Mouse (Mus musculus): ENCODE measurements around the gene Aldob.
A peak's percentile ranks its signal among the peaks of the same experiment; 100 is the strongest.

The Aldob gene

GRCm38 (mm10) chr4:49549383-49549782 is at the start of gene Aldob:
Gene Aldob, minus strand, starts transcription at chr4:49549546.
- DNase-seq (ENCODE audit: low read depth, low spot score) = no peak

DNA sequence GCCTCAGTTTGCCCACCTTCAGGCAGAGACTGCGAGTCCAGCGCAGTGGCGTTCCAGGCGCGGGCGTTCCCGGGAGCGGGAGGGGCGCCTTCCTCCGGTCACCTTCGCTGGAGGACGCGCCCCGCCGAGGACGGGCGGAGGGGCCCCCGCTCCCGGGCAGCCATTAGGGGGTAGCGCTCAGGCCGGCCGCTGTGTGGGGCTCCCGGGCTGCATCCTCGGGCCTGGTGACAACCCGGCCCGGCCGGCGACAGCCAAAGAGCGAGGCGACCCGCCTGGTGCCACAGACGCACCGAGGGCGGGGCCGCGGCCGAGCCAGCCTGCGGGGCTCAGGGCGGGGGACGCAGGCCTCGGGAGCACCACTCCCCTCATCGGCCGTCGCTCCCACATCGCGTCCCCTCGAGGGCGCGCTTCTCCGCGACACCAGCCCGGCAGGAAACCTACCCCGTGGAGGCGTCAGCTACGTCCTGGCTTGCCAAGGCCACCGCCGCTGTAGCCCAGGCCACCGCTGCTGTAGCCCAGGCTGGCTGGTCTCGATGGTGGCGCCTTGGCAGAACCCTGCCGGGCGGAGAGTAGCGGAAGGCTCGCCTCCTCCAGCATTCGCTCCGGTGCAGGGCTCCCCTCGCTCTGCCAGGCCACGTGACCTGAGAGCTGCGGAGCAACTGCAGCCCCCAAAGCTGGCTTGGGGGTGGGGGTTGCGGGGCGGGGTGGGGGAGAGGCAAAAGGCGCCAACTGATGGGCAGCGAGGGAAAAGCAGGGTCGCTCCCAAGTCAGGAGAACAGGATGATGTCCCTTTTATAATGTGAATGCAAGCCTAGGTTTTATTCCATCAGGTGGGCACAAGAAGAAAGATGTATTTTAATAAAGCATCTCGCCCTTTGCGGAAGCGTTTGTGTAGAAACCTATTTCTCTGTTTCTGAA is 48.1 kb upstream of the Aldob start, which contains the start of gene Tmem246:
Gene Tmem246 (minus strand): TSS at position 694 of the 918 bp plus-strand sequence.
- peak; percentile 71 for DNase-seq (ENCODE audit: low read depth, low spot score)

- peak; percentile 47 for DNase-seq (ENCODE audit: low read depth, low spot score)
Observed at GRCm38 (mm10) chr4:49596846-49597182, 47.5 kb upstream of the Aldob start.

DNA sequence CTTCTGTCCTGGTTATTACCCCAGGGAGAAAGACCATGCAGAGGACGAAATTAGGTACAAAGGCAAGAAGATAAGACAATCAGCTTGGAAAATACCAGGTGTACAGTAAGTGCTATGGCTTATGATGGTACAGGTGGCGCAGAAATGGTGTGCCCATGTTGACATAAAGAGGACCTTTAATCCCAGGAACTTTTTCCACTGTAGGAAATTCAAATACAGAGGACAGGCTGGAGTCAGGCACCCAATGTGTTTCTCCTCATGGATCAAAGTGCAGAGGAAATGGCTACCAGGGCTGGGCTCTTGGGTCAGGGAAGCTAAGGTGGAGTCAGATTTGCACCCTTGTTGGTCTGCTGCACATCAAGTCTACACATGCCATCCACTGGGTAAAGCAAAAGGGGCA is 40.8 kb upstream of the Aldob start:
- no peak for DNase-seq (ENCODE audit: low read depth, low spot score)

DNA sequence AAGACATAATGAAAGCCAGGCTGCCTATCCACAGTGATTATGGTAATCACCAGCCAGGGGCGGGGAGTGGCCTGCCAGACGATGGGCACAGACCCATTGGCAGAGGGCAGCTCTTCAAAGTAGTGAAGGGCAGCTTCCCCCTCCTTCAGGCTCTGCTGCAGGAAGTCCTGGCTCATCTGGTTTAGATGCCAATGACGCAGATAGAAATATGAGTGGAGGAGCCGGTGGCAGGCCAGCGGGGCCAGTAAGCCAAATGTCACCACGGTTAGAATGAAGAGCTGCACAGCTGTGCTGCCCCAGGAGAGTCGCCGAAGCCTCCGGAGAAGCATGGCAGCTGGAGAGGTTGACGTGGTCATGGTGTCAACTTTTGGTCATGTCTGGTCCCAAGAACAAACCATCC is 37.5 kb upstream of the Aldob start:
- DNase-seq (ENCODE audit: low read depth, low spot score) = no peak

GRCm38 (mm10) chr4:49585524-49586101 is 36.3 kb upstream of the Aldob start:
- no peak for DNase-seq (ENCODE audit: low read depth, low spot score)

DNA sequence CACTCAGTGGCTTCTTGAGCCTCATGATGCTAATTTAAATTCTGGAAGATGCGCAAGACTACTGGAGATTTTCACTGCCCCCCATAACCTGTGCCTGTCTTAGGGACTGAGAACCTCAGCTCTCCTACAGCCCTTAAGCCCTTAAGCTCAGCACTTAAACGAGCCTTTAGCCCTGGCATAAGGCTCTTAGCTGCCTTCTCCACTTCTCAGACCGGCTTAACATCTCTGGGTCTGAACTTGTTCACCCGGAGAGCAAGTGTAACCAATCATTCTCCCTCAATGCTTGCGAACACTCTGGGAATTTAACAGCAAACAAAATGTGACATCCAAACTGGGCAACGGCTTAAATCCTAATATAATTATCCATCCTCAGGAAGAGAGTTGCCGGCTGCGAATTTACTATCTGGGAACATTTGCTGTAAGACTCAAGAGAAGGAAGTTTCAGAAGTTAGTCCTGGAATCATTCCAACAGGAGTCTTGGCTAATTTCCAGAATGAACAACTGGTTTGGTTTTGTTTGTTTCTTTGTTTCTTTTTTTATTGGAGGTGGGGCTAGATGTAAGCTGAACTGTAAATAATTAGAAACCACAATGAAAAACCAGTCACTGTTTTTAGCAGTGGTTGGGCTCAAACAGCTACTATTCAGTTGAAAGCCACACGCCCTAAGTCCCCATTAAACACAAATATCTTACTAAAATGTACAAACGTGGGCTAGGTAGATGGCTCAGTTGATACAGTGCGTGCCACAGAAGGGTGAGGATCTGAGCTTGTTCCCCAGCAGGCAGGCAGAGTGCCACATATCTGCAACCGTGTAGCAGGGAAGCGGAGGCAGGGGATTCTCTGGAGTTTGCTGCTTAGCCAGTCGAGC is 34.9 kb upstream of the Aldob start:
- DNase-seq (ENCODE audit: low read depth, low spot score) = no peak

DNA sequence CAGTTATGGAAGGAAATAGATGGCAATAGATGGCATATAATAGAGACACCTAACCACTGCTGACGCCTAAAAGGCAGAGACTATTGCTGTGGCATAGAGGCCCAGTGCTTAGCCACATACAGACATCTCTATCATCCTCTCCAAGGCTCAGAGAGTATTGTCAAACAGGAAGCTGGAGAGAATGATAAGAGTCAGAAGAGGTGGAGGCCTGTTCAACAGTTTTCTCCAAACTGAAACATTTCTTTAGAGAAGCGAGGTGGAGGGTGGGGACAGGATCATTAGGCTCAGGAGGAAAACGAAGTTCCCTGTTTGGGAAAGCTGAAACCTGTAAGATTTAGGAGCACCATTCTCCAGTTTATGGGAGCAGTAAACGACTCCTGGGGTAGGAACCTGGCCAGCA is 31.9 kb upstream of the Aldob start:
- no peak for DNase-seq (ENCODE audit: low read depth, low spot score)

- no peak for DNase-seq (ENCODE audit: low read depth, low spot score)
Observed at GRCm38 (mm10) chr4:49572194-49572593, 22.8 kb upstream of the Aldob start.

DNA sequence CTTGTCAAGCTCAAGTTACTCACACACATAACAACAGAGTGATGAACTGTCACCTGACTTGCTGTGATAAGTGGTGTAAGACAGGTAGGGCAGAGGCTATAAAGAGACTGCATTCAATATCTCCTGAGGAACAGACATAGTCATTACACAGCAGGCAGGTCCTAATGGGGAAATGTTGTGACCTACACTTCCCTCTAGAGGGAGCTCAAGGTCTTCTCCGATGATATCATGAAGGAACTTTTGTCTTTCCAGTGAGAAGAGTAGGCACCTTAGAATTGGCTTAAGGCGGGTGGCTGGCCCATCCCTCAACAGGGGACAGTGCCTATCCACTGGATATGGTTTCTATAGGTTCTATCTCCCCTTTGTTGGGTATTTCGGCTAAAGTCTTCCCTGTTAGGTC is 18.3 kb upstream of the Aldob start:
- peak; percentile 77 for DNase-seq (ENCODE audit: low read depth, low spot score)

GRCm38 (mm10) chr4:49559915-49560772 is 10.8 kb upstream of the Aldob start:
- peak; percentile 7 for DNase-seq (ENCODE audit: low read depth, low spot score)

GRCm38 (mm10) chr4:49558181-49558580 is 8.8 kb upstream of the Aldob start:
- DNase-seq (ENCODE audit: low read depth, low spot score) = no peak

GRCm38 (mm10) chr4:49557375-49557774 is 8.0 kb upstream of the Aldob start:
- no peak for DNase-seq (ENCODE audit: low read depth, low spot score)

- no peak for DNase-seq (ENCODE audit: low read depth, low spot score)
Observed at GRCm38 (mm10) chr4:49553380-49553779, 4.0 kb upstream of the Aldob start.

DNA sequence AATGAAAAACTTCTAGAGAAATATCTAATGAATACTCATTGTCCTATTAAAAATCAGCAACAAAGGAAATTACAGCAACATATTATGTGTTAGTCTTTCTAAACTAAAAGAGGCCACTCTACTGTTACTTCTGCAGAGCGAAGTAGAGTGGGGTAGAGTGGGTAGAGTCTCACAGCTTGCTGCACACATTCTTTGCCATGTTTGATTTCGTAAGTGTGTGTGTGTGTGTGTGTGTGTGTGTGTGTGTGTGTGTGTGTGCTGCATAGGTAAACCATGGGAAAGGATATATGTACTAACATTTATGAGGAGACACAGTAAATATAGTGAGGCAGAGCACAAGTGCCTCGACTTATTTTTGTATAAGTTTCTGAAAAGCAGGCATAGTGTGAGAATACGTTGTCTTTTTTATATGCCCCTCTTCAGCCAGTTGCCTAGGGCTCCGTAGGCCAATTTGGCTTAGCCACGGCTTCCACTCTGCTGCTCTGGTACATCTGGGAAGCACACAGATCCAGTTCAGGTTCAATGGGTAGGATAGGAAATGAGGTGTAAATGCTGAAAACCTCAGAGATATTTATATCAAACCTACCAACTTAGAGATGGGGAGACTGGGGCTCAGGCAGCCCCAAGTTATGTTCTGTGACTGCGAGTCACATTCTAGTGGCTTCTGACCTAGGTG is 1.7 kb downstream of the Aldob start:
- DNase-seq (ENCODE audit: low read depth, low spot score) = no peak

- no peak for DNase-seq (ENCODE audit: low read depth, low spot score)
Observed at GRCm38 (mm10) chr4:49546873-49547543, 2.3 kb downstream of the Aldob start.

GRCm38 (mm10) chr4:49546026-49546425 is 3.3 kb downstream of the Aldob start:
- DNase-seq (ENCODE audit: low read depth, low spot score) = no peak

DNA sequence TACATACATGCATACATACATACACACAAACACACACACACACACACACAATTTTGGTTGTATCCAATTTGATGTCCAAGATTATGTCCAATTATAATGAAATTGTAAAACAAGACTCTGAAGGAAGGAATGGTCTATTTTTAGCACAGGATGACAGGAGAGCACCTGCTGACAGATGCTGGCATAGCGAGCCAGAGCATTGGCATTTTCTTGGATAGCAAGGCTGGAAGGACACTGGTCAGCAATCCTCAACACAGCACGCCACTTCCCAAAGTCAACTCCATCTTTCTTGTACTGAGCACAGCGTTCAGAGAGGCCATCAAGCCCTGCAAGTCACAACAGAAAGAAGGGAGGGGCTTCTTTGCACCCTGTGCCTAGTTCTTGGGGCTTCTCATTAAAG is 8.4 kb downstream of the Aldob start:
- DNase-seq (ENCODE audit: low read depth, low spot score) = no peak

GRCm38 (mm10) chr4:49539665-49540064 is 9.7 kb downstream of the Aldob start:
- DNase-seq (ENCODE audit: low read depth, low spot score) = no peak

DNA sequence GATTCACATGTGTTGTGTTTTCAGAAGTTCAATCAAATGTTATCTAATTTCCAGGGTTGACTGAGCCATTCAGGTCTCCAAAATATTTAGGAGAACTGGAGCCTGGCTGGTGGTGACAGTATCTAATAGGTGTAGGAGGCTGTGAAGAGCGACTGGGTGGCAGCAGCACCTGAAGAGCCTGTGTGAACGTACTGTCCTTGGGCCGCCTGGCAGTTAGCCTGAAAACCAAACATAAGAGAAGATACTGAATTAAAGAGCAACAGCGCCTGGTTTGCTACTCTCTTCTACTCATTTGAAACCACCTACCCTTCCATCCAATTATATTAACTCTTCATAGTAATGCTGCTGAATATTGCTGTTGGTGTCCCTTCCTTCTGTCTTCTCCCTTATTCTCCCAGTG is 12.7 kb downstream of the Aldob start:
- no peak for DNase-seq (ENCODE audit: low read depth, low spot score)

All from ZHBTc4 (cell line).